Mouse (Mus musculus) ES-E14 (cell line): ENCODE data around the gene Dld.

Experiments
- CHD2 ChIP-seq: IDR thresholded peaks from 2 replicates; pipeline ENCODE4 v1.6.1; 2014; ENCODE audit warnings: mild to moderate bottlenecking, low read depth, low read length, inconsistent platforms
- HCFC1 ChIP-seq: IDR thresholded peaks from 2 replicates; pipeline ENCODE4 v1.6.1; 2012; ENCODE audit warnings: low read length, inconsistent platforms, borderline replicate concordance; ENCODE audit not compliant: insufficient read depth
- ZC3H11A ChIP-seq: IDR thresholded peaks from 2 replicates; pipeline ENCODE4 v1.6.1; 2012; ENCODE audit warnings: low read depth, mild to moderate bottlenecking, inconsistent platforms, low read length, borderline replicate concordance
- ZNF384 ChIP-seq: IDR thresholded peaks from 2 replicates; pipeline ENCODE4 v1.6.1; 2012; ENCODE audit warnings: low read depth, low read length, inconsistent platforms

DNA sequence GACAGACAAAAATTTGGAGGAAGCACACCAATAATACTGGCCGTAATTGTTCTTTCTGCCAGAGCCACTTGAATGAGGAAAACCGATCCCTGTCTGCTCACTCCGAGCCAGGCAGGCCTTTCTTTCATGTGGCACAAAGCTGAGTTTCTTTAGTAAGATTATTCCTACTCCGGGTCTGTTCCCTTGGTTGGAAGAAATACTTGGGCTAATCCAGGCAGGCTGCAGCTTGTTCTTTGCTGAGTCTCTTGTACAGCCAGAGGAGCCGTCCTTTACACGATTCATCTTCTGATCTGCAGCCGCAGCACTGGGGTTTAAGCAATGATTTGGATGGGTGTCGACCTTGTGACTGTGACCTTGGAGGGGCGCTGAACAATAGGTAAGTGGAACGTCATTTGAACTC lies 62.2 kb downstream of the Dld start:
- no peak for TF ChIP-seq CHD2
- TF ChIP-seq ZC3H11A = no peak
- no peak for TF ChIP-seq ZNF384
- TF ChIP-seq HCFC1 = no peak
